Mouse (Mus musculus) gastrocnemius, postnatal 14 days (tissue): Measurements from ENCODE around the gene Sirt4. TPM values are rescaled to one million over a fixed set of nuclear protein-coding genes. Genes with fewer than 3 reads are reported as not detected.

Experiments used
- total RNA-seq, 2 experiments: library from RNA; stranded (reverse); gene quantifications; 2 replicates each; pipeline ENCODE4 v1.2.3; 2021

Gene Sirt4
- total RNA-seq, 2 experiments from 2014 or later: 10.3 to 16.6 TPM

Other genes with a start within 250 kb of the Sirt4 start
- 10 to 100 TPM; 24.0 to 25.4 TPM for gene Pop5, start 248.9 kb downstream of the Sirt4 start, total RNA-seq
- 100 to 1,000 TPM; 238 to 257 TPM for gene Rnf10, start 211.8 kb downstream of the Sirt4 start, total RNA-seq
- gene Coq5, start 205.1 kb downstream of the Sirt4 start, total RNA-seq: 100 to 1,000 TPM in 1 of 2 experiments, 10 to 100 TPM in 1; 84.0 to 101 TPM
- gene Dynll1, start 183.7 kb downstream of the Sirt4 start, total RNA-seq: 100 to 1,000 TPM in 1 of 2 experiments, 10 to 100 TPM in 1; 84.8 to 138 TPM
- 10 to 100 TPM; 14.5 to 15.9 TPM for gene Srsf9, start 157.5 kb downstream of the Sirt4 start, total RNA-seq
- 10 to 100 TPM; 18.8 to 19.7 TPM for gene Gatc, start 143.5 kb downstream of the Sirt4 start, total RNA-seq
- gene Triap1, start 143.5 kb downstream of the Sirt4 start, total RNA-seq: 10 to 100 TPM; 12.4 to 15.2 TPM
- 100 to 1,000 TPM; 105 to 114 TPM for gene Cox6a1, start 135.7 kb downstream of the Sirt4 start, total RNA-seq
- gene Msi1, start 55.1 kb downstream of the Sirt4 start, total RNA-seq: 1 to 10 TPM; 1.0 to 1.9 TPM
- not detected for gene Pla2g1b, start 18.5 kb downstream of the Sirt4 start, total RNA-seq
- gene Pxn, start 22.0 kb upstream of the Sirt4 start, total RNA-seq: 10 to 100 TPM; 80.6 to 83.4 TPM
- 100 to 1,000 TPM; 780 to 872 TPM for gene Rplp0, start 74.7 kb upstream of the Sirt4 start, total RNA-seq
- gene Gcn1l1, start 80.5 kb upstream of the Sirt4 start, total RNA-seq: 10 to 100 TPM; 28.7 to 31.3 TPM
- 10 to 100 TPM; 28.9 to 35.2 TPM for gene Rab35, start 147.2 kb upstream of the Sirt4 start, total RNA-seq
- 1 to 10 TPM; 2.6 to 3.9 TPM for gene Bicdl1, start 246.9 kb upstream of the Sirt4 start, total RNA-seq